Mouse (Mus musculus) CH12.LX (cell line): Measurements from ENCODE around the gene Polk. TPM values are rescaled to one million over a fixed set of nuclear protein-coding genes. Genes with fewer than 3 reads are reported as not detected.

ENCODE experiments used
- DNase-seq: peaks from one replicate; pipeline ENCODE4 v3.0.0-alpha.2; 2013; ENCODE audit errors: extremely low read depth
- H3K27ac ChIP-seq: 2 replicates; pipeline ENCODE4 v1.5.1; 2012; ENCODE audit warnings: low read depth, mild to moderate bottlenecking, control low read depth, moderate library complexity; ENCODE audit not compliant: insufficient read depth
- H3K27me3 ChIP-seq: replicated peaks from 2 replicates; pipeline ENCODE3; 2012; ENCODE audit warnings: inconsistent platforms
- H3K36me3 ChIP-seq, 2 experiments: replicated peaks in 1 of 2; 2 replicates each; pipeline versions ENCODE3 to v1.6.1; 2012; ENCODE audit warnings: inconsistent platforms in 1 of 2, low read length in 1 of 2, mild to moderate bottlenecking in 1 of 2, mixed read lengths in 1 of 2, moderate library complexity in 1 of 2; ENCODE audit not compliant: control insufficient read depth in 1 of 2, insufficient read depth in 1 of 2
- H3K4me1 ChIP-seq, 2 experiments: 2 replicates each; pipeline ENCODE4 v1.6.1; 2012; ENCODE audit warnings: inconsistent platforms in 1 of 2, moderate library complexity in 1 of 2; ENCODE audit not compliant: insufficient read depth in 2 of 2, control insufficient read depth in 1 of 2
- H3K4me2 ChIP-seq: 2 replicates; pipeline ENCODE4 v1.6.1; 2012; ENCODE audit warnings: low read depth, mild to moderate bottlenecking, control low read depth; ENCODE audit not compliant: poor library complexity, insufficient read depth, severe bottlenecking
- H3K4me3 ChIP-seq, 3 experiments: fragments of 150-350 bp in 1 of 3; sonication (generic) in 1 of 3; replicated peaks in 1 of 3; 2 replicates each; pipeline versions ENCODE3 to v1.5.1; 2011 to 2012; ENCODE audit warnings: low read depth in 2 of 3, low read length in 2 of 3, mild to moderate bottlenecking in 2 of 3, moderate library complexity in 2 of 3, control low read depth in 1 of 3, improper control_type of control experiment in 1 of 3, inconsistent platforms in 1 of 3, mixed read lengths in 1 of 3; ENCODE audit not compliant: poor library complexity in 1 of 3
- H3K79me2 ChIP-seq: replicated peaks from 2 replicates; pipeline ENCODE4 v1.6.1; 2012; ENCODE audit warnings: mild to moderate bottlenecking, moderate library complexity; ENCODE audit not compliant: control insufficient read depth, poor library complexity, insufficient read depth, severe bottlenecking; ENCODE audit errors: extremely low read depth
- H3K9ac ChIP-seq: 2 replicates; pipeline ENCODE4 v1.6.1; 2012; ENCODE audit warnings: low read depth, mild to moderate bottlenecking, control low read depth, moderate library complexity; ENCODE audit not compliant: insufficient read depth
- H3K9me3 ChIP-seq: replicated peaks from 2 replicates; pipeline ENCODE3; 2012; ENCODE audit warnings: low read length, inconsistent platforms, mixed read lengths
- CHD2 ChIP-seq: IDR thresholded peaks from 2 replicates; pipeline ENCODE4 v1.6.1; 2011; ENCODE audit warnings: low read length, improper control_type of control experiment
- CTCF ChIP-seq, 2 experiments: IDR thresholded peaks in 1 of 2; conservative IDR thresholded peaks in 1 of 2; 2 replicates each; pipeline ENCODE4 v1.5.1; 2011 to 2012; ENCODE audit warnings: low read depth in 2 of 2, low read length in 2 of 2, improper control_type of control experiment in 1 of 2, inconsistent platforms in 1 of 2, mild to moderate bottlenecking in 1 of 2, moderate library complexity in 1 of 2
- E2F4 ChIP-seq: IDR thresholded peaks from 2 replicates; pipeline ENCODE4 v1.6.1; 2011; ENCODE audit warnings: low read depth, low read length, improper control_type of control experiment; ENCODE audit not compliant: insufficient replicate concordance
- ELF1 ChIP-seq: IDR thresholded peaks from 2 replicates; pipeline ENCODE4 v1.6.1; 2014; ENCODE audit warnings: low read depth, mild to moderate bottlenecking, inconsistent platforms, low read length, improper control_type of control experiment
- EP300 ChIP-seq: IDR thresholded peaks from 2 replicates; pipeline ENCODE4 v1.6.1; 2011; ENCODE audit warnings: low read length, improper control_type of control experiment
- ETS1 ChIP-seq: conservative IDR thresholded peaks from 2 replicates; pipeline ENCODE4 v1.6.1; 2012; ENCODE audit warnings: low read depth, mild to moderate bottlenecking, inconsistent platforms, low read length, improper control_type of control experiment, moderate library complexity
- JUND ChIP-seq: conservative IDR thresholded peaks from 2 replicates; pipeline ENCODE4 v1.6.1; 2011; ENCODE audit warnings: low read depth, low read length, improper control_type of control experiment
- KAT2A ChIP-seq: IDR thresholded peaks from 2 replicates; pipeline ENCODE4 v1.6.1; 2012; ENCODE audit warnings: low read length, improper control_type of control experiment, inconsistent platforms; ENCODE audit not compliant: insufficient replicate concordance
- MEF2A ChIP-seq: IDR thresholded peaks from 2 replicates; pipeline ENCODE4 v1.6.1; 2014; ENCODE audit warnings: low read depth, mild to moderate bottlenecking, inconsistent platforms, low read length, improper control_type of control experiment, borderline replicate concordance
- NRF1 ChIP-seq: IDR thresholded peaks from 2 replicates; pipeline ENCODE4 v1.6.1; 2014; ENCODE audit warnings: low read depth, mild to moderate bottlenecking, inconsistent platforms, low read length, improper control_type of control experiment, moderate library complexity
- PAX5 ChIP-seq: IDR thresholded peaks from 2 replicates; pipeline ENCODE4 v1.6.1; 2012; ENCODE audit warnings: low read length, inconsistent platforms, mixed read lengths
- POLR2AphosphoS2 ChIP-seq: IDR thresholded peaks from 2 replicates; pipeline ENCODE4 v1.6.1; 2011; ENCODE audit warnings: low read depth, low read length, improper control_type of control experiment
- SIN3A ChIP-seq: IDR thresholded peaks from 2 replicates; pipeline ENCODE4 v1.6.1; 2012; ENCODE audit warnings: low read length, improper control_type of control experiment, inconsistent platforms
- SMC3 ChIP-seq: IDR thresholded peaks from 2 replicates; pipeline ENCODE4 v1.6.1; 2011; ENCODE audit warnings: low read depth, low read length, improper control_type of control experiment
- USF2 ChIP-seq: conservative IDR thresholded peaks from 2 replicates; pipeline ENCODE4 v1.6.1; 2011; ENCODE audit warnings: low read depth, low read length, improper control_type of control experiment
- dilution Hi-C: fragments of 300-500 bp; cut with MboI; formaldehyde crosslinking; loops from 2 replicates; pipeline ENCODE4 v1.14.3; 2020; ENCODE audit warnings: low sequenced_read_pairs; ENCODE audit not compliant: extremely low pct_unique_long_range_greater_than_20kb, extremely low pct_ligation_motif_present
- in situ Hi-C: fragments of 300-500 bp; cut with MboI; formaldehyde crosslinking; loops from 3 replicates; pipeline ENCODE4 v1.14.3; 2019; ENCODE audit warnings: low sequenced_read_pairs, low pct_ligation_motif_present, low pct_unique_long_range_greater_than_20kb, mixed read lengths
- polyA plus RNA-seq: library from polyadenylated mRNA; unstranded; fragments of >175 nt; gene quantifications from 2 replicates; pipeline ENCODE4 v1.2.1, GENCODE M21; 2012; ENCODE audit warnings: low read depth; ENCODE audit not compliant: insufficient read length
- total RNA-seq, 2 experiments: library from RNA; depleted of rRNA; stranded (reverse); fragments of 300-350 nt in 1 of 2; fragments of >200 nt in 1 of 2; gene quantifications; 2 replicates each; pipeline ENCODE4 v1.2.3; 2012 to 2014

Gene Polk
- total and polyA plus RNA-seq, 3 experiments: 10.4 to 12.9 (median 10.5) TPM

- no peaks in the 10 kb centered on the region for H3K27me3 ChIP-seq
- no peak overlapping the region for H3K4me3 ChIP-seq
- no peaks in the 10 kb centered on the region for H3K79me2 ChIP-seq
- DNase-seq: no peak
- TF ChIP-seq SIN3A (no peak), NRF1 (no peak), KAT2A (no peak), SMC3 (no peak), PAX5 (no peak), MEF2A (no peak), JUND (no peak), EP300 (no peak)
- no peak overlapping the region for H3K4me2 ChIP-seq
- H3K36me3 ChIP-seq: no peaks in the 10 kb centered on the region
- H3K27ac ChIP-seq: no peak overlapping the region
- in situ Hi-C loops (no loop called here), dilution Hi-C loops (no loop called here)
- H3K9ac ChIP-seq: no peak overlapping the region
- no peaks in the 10 kb centered on the region for H3K4me1 ChIP-seq
- H3K9me3 ChIP-seq: no peaks in the 10 kb centered on the region
These were observed 83.8 kb downstream of the Polk start for GRCm38 (mm10) chr13:96458606-96459005.

- DNase-seq: no peak
- Histone ChIP-seq H3K27ac (no peak overlapping the region), H3K79me2 (no peaks in the 10 kb centered on the region), H3K9ac (no peak overlapping the region), H3K36me3 (no peaks in the 10 kb centered on the region), H3K4me1 (no peaks in the 10 kb centered on the region), H3K4me3 (no peak overlapping the region), H3K9me3 (no peaks in the 10 kb centered on the region), H3K27me3 (no peaks in the 10 kb centered on the region), H3K4me2 (no peak overlapping the region)
- dilution Hi-C loops: no loop called here
- in situ Hi-C loops: no loop called here
- TF ChIP-seq CTCF (conservative IDR thresholded peaks at IDR 0.05 in 1 of 2, IDR thresholded peaks at IDR 0.05 in 1 of 2; ENCODE audit: low read depth in 2 of 2, low read length in 2 of 2) (no peak), ETS1 (no peak), POLR2AphosphoS2 (no peak), CHD2 (no peak)
These were observed 84.4 kb downstream of the Polk start for GRCm38 (mm10) chr13:96458018-96458417.

GRCm38 (mm10) chr13:96457566-96457965 lies 84.8 kb downstream of the Polk start:
- TF ChIP-seq USF2: no peak
- TF ChIP-seq E2F4: no peak
- no peak for TF ChIP-seq ELF1
- H3K4me1 ChIP-seq: no peaks in the 10 kb centered on the region
- no peak overlapping the region for H3K4me2 ChIP-seq

More at GRCm38 (mm10) chr13:96457566-96457965, 84.8 kb downstream of the Polk start:
- Histone ChIP-seq H3K36me3 (no peaks in the 10 kb centered on the region), H3K27me3 (no peaks in the 10 kb centered on the region), H3K79me2 (no peaks in the 10 kb centered on the region), H3K9me3 (no peaks in the 10 kb centered on the region), H3K4me3 (no peak overlapping the region), H3K9ac (no peak overlapping the region), H3K27ac (no peak overlapping the region)
- in situ Hi-C loops: no loop called here
- dilution Hi-C loops: no loop called here
- DNase-seq: no peak
